Mouse (Mus musculus): ENCODE data around the gene Dnase1. TPM values are rescaled to one million over a fixed set of nuclear protein-coding genes. Genes with fewer than 3 reads are reported as not detected.
"Not testable (repeated sequence)": the region's sequence is repeated elsewhere in the genome, so short reads cannot be mapped to it uniquely, and the experiment has no call there.

The Dnase1 gene
- total and polyA plus RNA-seq, 3 experiments = 0.64 to 5.9 TPM; not detected in 1

GRCm38 (mm10) chr16:4078302-4078701, 41.6 kb downstream of the Dnase1 start:
- DNase-seq (ENCODE audit: extremely low read depth); H3K27me3 ChIP-seq (replicated peaks); H3K9me3 ChIP-seq (replicated peaks; ENCODE audit: low read length); H3K27ac ChIP-seq (ENCODE audit: insufficient read depth, low read depth); dilution Hi-C loops (cut with MboI; ENCODE audit: extremely low pct_ligation_motif_present, extremely low pct_unique_long_range_greater_than_20kb, low sequenced_read_pairs); in situ Hi-C loops (cut with MboI; ENCODE audit: low pct_ligation_motif_present, low pct_unique_long_range_greater_than_20kb, low sequenced_read_pairs): not testable (repeated sequence)
- TF ChIP-seq POLR2AphosphoS2 (IDR thresholded peaks at IDR 0.05; ENCODE audit: low read depth, low read length) = 0 out of 2 replicates have a peak, but pooled peaks have one; percentile 5
- peaks cover 38% of the 10 kb centered on the region for H3K79me2 ChIP-seq (replicated peaks; ENCODE audit: control insufficient read depth, extremely low read depth, insufficient read depth, poor library complexity, severe bottlenecking)
- H3K4me3 ChIP-seq (replicated peaks in 1 of 3; ENCODE audit: low read depth in 2 of 3, low read length in 2 of 3, poor library complexity in 1 of 3) = peak overlapping the region in 2 of 3 experiments; percentile 35 to 99
- H3K4me1 ChIP-seq (ENCODE audit: control insufficient read depth in 1 of 2, insufficient read depth in 2 of 2) = peaks cover 12 to 68% of the 10 kb centered on the region in 2 experiments
- peaks cover 8 to 33% of the 10 kb centered on the region in 2 experiments for H3K36me3 ChIP-seq (replicated peaks in 1 of 2; ENCODE audit: control insufficient read depth in 1 of 2, insufficient read depth in 1 of 2, low read length in 1 of 2)
- peak overlapping the region; percentile 64; the same call in 1 of the 2 replicates for H3K9ac ChIP-seq (ENCODE audit: insufficient read depth, low read depth)
- H3K4me2 ChIP-seq (ENCODE audit: insufficient read depth, low read depth, poor library complexity, severe bottlenecking) = peak overlapping the region; percentile 14; the same call in 1 of the 2 replicates

- Histone ChIP-seq H3K4me3 (replicated peaks in 1 of 3; ENCODE audit: low read depth in 2 of 3, low read length in 2 of 3, poor library complexity in 1 of 3) (no peak overlapping the region), H3K9ac (ENCODE audit: insufficient read depth, low read depth) (no peak overlapping the region), H3K27ac (ENCODE audit: insufficient read depth, low read depth) (no peak overlapping the region), H3K4me1 (ENCODE audit: control insufficient read depth in 1 of 2, insufficient read depth in 2 of 2) (peaks cover 12 to 60% of the 10 kb centered on the region in 2 experiments), H3K27me3 (replicated peaks) (no peaks in the 10 kb centered on the region), H3K4me2 (ENCODE audit: insufficient read depth, low read depth, poor library complexity, severe bottlenecking) (no peak overlapping the region), H3K9me3 (replicated peaks; ENCODE audit: low read length) (no peaks in the 10 kb centered on the region), H3K36me3 (replicated peaks in 1 of 2; ENCODE audit: control insufficient read depth in 1 of 2, insufficient read depth in 1 of 2, low read length in 1 of 2) (peaks cover 16 to 31% of the 10 kb centered on the region in 2 experiments), H3K79me2 (replicated peaks; ENCODE audit: control insufficient read depth, extremely low read depth, insufficient read depth, poor library complexity, severe bottlenecking) (peaks cover 28% of the 10 kb centered on the region)
- in situ Hi-C loops (cut with MboI; ENCODE audit: low pct_ligation_motif_present, low pct_unique_long_range_greater_than_20kb, low sequenced_read_pairs) = no loop called here
- DNase-seq (ENCODE audit: extremely low read depth) = no peak
- dilution Hi-C loops (cut with MboI; ENCODE audit: extremely low pct_ligation_motif_present, extremely low pct_unique_long_range_greater_than_20kb, low sequenced_read_pairs) = no loop called here
- TF ChIP-seq POLR2A (IDR thresholded peaks at IDR 0.05; ENCODE audit: low read depth, low read length) = 0 out of 2 replicates have a peak, but pooled peaks have one; percentile 13
- 0 out of 2 replicates have a peak, but pooled peaks have one; percentile 25 for TF ChIP-seq POLR2AphosphoS2 (IDR thresholded peaks at IDR 0.05; ENCODE audit: low read depth, low read length)
- TF ChIP-seq MAX (IDR thresholded peaks at IDR 0.05; ENCODE audit: low read length) = no peak
Measured at GRCm38 (mm10) chr16:4079656-4080055, 42.9 kb downstream of the Dnase1 start.

GRCm38 (mm10) chr16:4080419-4080818, 43.7 kb downstream of the Dnase1 start:
- H3K4me2 ChIP-seq (ENCODE audit: insufficient read depth, low read depth, poor library complexity, severe bottlenecking); H3K27me3 ChIP-seq (replicated peaks); H3K9me3 ChIP-seq (replicated peaks; ENCODE audit: low read length); H3K4me3 ChIP-seq (replicated peaks in 1 of 3; ENCODE audit: low read depth in 2 of 3, low read length in 2 of 3, poor library complexity in 1 of 3); H3K27ac ChIP-seq (ENCODE audit: insufficient read depth, low read depth); H3K9ac ChIP-seq (ENCODE audit: insufficient read depth, low read depth); dilution Hi-C loops (cut with MboI; ENCODE audit: extremely low pct_ligation_motif_present, extremely low pct_unique_long_range_greater_than_20kb, low sequenced_read_pairs); DNase-seq (ENCODE audit: extremely low read depth); in situ Hi-C loops (cut with MboI; ENCODE audit: low pct_ligation_motif_present, low pct_unique_long_range_greater_than_20kb, low sequenced_read_pairs): not testable (repeated sequence)
- Histone ChIP-seq H3K4me1 (ENCODE audit: control insufficient read depth in 1 of 2, insufficient read depth in 2 of 2) (peaks cover 8 to 52% of the 10 kb centered on the region in 2 experiments), H3K79me2 (replicated peaks; ENCODE audit: control insufficient read depth, extremely low read depth, insufficient read depth, poor library complexity, severe bottlenecking) (peaks cover 21% of the 10 kb centered on the region), H3K36me3 (replicated peaks in 1 of 2; ENCODE audit: control insufficient read depth in 1 of 2, insufficient read depth in 1 of 2, low read length in 1 of 2) (peaks cover 24 to 34% of the 10 kb centered on the region in 2 experiments)

DNA sequence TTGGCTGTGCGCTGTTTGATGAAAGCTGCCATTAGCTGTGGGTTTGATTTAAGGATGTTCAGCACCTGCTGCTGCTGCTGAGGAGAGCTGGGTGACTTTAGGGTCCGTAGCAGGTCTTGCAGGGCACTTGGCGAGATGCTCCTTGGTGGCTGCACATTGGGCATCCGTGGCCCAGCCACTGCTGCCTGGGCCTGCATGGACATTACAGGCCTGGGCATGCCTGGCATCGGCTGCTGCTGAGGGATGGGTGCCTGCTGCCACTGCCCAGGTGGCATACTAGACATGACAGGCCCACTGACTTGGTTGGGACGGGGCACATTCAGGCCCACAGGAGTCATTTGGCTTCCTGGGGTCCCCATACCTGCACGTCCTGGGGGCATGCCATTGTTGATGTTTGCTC, 48.3 kb downstream of the Dnase1 start:
- Histone ChIP-seq H3K27ac (ENCODE audit: insufficient read depth, low read depth) (no peak overlapping the region), H3K79me2 (replicated peaks; ENCODE audit: control insufficient read depth, extremely low read depth, insufficient read depth, poor library complexity, severe bottlenecking) (no peaks in the 10 kb centered on the region), H3K9ac (ENCODE audit: insufficient read depth, low read depth) (no peak overlapping the region), H3K4me1 (ENCODE audit: control insufficient read depth in 1 of 2, insufficient read depth in 2 of 2) (peaks cover 0 to 22% of the 10 kb centered on the region in 2 experiments; a peak in 2 of 4 replicates), H3K9me3 (replicated peaks; ENCODE audit: low read length) (no peaks in the 10 kb centered on the region), H3K4me3 (replicated peaks in 1 of 3; ENCODE audit: low read depth in 2 of 3, low read length in 2 of 3, poor library complexity in 1 of 3) (no peak overlapping the region), H3K27me3 (replicated peaks) (no peaks in the 10 kb centered on the region), H3K36me3 (replicated peaks in 1 of 2; ENCODE audit: control insufficient read depth in 1 of 2, insufficient read depth in 1 of 2, low read length in 1 of 2) (peaks cover 56 to 76% of the 10 kb centered on the region in 2 experiments), H3K4me2 (ENCODE audit: insufficient read depth, low read depth, poor library complexity, severe bottlenecking) (no peak overlapping the region)
- in situ Hi-C loops (cut with MboI; ENCODE audit: low pct_ligation_motif_present, low pct_unique_long_range_greater_than_20kb, low sequenced_read_pairs) = no loop called here
- dilution Hi-C loops (cut with MboI; ENCODE audit: extremely low pct_ligation_motif_present, extremely low pct_unique_long_range_greater_than_20kb, low sequenced_read_pairs) = no loop called here
- DNase-seq (ENCODE audit: extremely low read depth) = no peak
- no peak for TF ChIP-seq CTCF (conservative IDR thresholded peaks at IDR 0.05 in 1 of 2, IDR thresholded peaks at IDR 0.05 in 1 of 2; ENCODE audit: low read depth in 2 of 2, low read length in 2 of 2)
- TF ChIP-seq SIN3A (IDR thresholded peaks at IDR 0.05; ENCODE audit: low read length) = no peak
- TF ChIP-seq RCOR1 (conservative IDR thresholded peaks at IDR 0.05; ENCODE audit: low read depth, low read length) = no peak
- no peak for TF ChIP-seq MAFK (IDR thresholded peaks at IDR 0.05; ENCODE audit: insufficient replicate concordance, low read length)
- TF ChIP-seq USF1 (IDR thresholded peaks at IDR 0.05; ENCODE audit: low read depth, low read length) = no peak
- TF ChIP-seq MAZ (IDR thresholded peaks at IDR 0.05; ENCODE audit: low read depth, low read length) = no peak
- no peak for TF ChIP-seq JUND (conservative IDR thresholded peaks at IDR 0.05; ENCODE audit: low read depth, low read length)
- TF ChIP-seq JUN (IDR thresholded peaks at IDR 0.05; ENCODE audit: insufficient read depth, low read depth, low read length) = no peak
- TF ChIP-seq ZKSCAN1 (IDR thresholded peaks at IDR 0.05; ENCODE audit: borderline replicate concordance, low read depth, low read length) = no peak
